Mouse (Mus musculus) kidney, postnatal 4 days (tissue): ENCODE measurements around the gene Calhm5.

Experiments
- DNase-seq, 2 experiments: peaks; one replicate each; pipeline ENCODE4 v3.0.0; 2021; ENCODE audit warnings: mixed read lengths in 2 of 2

Gene Calhm5

DNA sequence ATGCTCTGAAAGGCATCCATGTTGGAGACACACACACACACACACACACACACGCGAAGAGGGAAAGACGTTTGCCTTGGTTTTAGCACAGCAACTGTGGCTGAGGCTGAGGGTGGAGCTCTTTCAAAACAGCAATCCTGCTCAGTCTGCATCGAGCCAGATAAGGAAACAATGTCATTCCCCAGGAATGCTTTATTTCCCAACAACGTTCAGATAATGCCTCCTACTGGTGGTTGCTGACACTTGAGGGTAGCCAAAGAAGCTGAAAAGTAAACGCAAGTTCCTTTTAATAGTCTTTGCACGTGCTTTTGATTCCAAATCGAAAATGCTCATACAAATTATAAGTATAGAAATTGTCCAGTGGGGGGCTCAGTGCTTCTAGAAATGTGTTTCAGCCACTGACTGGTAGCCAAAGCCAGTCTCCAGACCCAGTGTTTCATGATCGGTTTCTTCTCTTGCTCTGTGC, at the start of gene Calhm5:
Gene Calhm5 (minus strand): TSS at position 102 of the 466 bp plus-strand sequence.
- peak; percentile 35 to 60 for DNase-seq

DNA sequence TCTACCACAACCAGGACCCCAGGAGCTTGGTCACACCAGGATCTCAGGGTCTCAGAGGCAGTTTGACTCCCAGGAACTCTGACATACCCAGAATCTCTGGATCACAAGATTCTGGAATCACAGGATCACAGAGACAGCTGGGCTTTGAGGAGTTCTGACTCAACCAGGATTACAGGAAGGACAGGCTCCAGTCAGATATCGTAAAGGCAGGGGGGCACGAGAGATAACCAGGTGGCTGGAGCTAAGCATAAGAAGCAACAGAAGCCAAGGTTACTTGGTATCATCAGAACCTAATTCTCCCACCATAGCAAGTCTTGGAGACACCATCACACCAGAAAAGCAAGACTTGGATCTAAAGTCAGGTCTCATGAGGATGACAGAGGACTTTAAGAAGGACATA, 45.4 kb upstream of the Calhm5 start:
- no peak for DNase-seq

DNA sequence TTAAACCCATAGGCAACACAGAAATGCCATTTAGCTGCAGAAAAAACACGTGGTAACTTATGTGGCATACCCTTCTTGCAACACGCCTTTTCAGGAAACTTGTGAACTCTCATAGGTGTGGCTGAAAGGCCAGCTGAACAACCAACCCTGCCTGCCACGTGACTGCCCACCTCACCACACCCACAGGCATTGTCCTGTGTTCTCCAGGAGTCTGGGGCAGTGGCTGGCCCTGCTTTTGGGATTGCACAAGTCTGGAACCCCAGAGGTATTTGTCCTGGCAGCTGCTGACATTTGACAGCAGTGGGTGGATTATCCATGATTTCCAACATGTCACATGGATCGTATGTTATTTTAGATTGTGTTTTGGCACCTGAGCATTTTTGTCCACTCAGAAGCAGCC, 43.4 kb upstream of the Calhm5 start:
- no peak for DNase-seq

DNA sequence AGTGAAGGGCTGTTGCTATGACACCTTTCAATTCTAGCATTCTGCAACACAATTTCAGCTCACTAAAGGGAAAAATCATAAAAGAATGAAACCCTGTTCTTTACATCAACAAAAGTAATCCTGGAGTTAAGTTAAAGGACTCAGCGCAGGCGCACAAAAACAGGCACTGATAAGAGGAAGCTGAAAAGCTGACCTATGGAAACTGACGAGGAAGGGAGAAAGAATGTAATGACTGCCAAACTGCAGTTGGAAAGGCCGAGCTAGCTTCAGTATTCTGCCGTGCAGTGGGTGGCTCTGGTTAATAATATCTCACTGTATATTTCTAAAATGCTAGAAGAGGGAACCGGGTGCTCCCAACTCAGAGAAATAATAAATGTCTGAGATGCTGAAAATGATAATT, 41.7 kb upstream of the Calhm5 start:
- DNase-seq, result no peak

DNA sequence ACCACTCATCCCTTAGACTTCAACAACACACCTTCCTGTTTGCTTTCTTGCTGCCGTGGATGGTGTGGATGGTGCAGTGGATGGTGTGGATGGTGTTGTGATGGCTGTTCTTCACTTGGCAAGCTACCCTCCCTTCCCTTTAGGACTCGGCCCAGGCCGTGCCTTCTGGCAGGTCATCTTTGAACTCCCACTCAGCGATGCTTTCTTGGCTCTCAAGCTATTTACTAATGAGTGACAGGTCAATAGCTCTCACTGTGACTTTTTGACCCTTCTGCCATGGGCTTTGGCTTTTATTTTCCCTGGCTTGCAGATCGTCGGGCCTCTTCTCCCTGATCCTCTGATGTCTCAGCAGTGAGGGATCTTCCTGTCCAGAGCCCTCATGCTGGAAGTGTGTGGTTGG, 40.1 kb upstream of the Calhm5 start:
- DNase-seq, result no peak

DNA sequence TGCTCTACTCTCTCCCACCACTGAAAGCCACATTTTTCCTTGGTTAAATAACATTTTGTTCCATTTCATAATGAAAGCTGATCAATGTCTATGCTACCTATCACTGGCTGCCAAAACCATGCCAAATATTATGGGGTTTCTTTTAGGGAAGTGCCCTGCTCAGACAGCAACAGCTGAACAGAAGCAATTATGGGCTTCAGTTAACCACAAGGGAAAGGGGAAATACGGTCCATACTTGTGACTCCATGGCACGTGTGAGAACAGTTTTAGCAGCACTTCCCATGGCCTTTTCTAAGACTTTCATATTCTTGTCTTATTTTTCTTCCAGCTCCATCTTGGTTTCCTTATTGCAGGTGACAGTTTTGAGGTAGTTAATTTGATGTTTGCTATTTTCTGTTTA, 35.0 kb upstream of the Calhm5 start:
- no peak for DNase-seq

DNA sequence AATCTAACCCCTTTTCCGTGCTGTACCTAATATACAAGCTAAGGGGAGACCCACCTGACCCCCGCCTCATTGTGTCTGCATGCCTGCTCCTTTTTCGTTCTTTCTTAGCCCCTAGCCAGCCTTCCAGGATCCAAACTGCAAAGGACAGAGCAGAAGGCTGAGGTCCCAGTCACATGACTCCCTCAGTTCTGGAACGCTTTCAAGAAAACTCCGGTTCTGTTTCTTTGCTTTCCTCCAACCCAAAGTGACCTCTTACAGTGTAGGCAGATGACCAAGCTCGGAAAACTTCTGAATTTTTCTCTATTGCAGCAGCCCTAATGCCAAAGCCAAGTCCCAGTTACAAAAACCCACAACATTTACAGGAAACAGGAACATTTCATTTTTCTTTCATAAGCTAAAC, 32.1 kb upstream of the Calhm5 start:
- peak in 1 of 2 experiments; percentile 10 for DNase-seq

DNA sequence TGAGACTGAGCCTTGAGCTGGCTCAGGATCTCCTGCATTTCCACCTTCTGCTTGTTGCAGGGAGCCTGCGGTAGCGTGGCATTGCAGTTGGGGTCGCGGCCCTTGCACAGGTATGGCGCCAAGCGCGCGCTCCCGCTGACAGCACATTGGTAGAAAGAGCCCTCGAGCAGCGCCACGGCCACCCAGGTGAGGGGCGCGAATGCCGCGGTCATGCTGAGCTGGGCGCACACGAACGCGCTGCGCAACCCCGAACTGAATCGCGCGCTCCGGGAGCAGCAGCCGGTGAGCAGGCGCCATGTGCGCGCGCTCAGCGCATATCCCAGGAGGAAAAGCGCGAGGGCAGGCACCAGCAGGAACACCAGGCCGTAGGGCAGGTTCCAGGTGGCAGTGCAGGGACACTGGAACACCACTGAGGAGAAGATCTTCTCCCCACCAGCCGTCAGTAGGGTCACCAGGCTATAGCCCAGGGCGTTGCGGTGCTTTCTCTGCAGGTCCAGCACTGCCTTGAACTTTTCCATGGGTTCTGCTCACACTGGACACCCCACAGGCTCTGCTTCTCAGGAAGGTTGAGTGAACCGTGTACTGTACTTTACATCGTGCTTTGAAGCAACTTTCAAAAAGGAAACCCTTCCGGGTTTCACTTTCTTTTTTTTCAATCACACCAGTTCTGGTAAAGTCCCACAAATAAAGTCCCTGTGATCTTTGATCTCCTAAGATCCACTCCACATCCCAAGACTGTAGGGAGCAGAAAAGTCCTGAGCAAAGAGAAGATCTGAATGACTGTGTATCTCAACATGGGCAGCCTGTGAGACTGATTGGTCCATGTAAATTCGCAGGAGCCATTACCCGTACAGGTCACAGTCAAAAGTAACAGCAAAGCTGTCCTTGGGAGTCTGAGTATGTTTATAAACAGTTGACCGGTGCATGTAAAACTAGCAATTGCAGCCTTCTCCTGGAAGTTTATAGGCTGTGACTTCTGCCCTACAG, 31.4 kb upstream of the Calhm5 start, which contains the start of gene Calhm6:
Gene Calhm6 (minus strand): TSS at position 593 of the 987 bp plus-strand sequence.
- peak; percentile 62 to 72 for DNase-seq

DNA sequence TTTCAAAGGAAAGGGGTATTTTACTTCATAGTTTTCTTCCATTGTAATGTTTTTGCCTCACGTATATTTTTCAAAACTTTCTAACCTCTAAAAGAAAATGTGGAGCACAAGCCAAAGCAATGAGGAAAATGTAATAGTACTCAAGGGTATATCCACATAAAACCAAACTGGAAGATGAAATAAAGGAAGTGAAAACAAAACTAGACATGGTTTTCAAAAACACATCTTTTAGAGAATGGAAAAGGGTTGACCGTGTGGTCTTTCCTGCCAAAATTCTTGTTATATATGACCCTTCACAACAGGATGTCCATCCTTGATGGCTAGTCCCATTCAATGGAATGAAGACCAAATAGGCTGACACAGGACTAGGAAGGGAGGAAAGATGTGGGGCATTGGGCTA, 22.1 kb upstream of the Calhm5 start:
- no peak for DNase-seq

DNA sequence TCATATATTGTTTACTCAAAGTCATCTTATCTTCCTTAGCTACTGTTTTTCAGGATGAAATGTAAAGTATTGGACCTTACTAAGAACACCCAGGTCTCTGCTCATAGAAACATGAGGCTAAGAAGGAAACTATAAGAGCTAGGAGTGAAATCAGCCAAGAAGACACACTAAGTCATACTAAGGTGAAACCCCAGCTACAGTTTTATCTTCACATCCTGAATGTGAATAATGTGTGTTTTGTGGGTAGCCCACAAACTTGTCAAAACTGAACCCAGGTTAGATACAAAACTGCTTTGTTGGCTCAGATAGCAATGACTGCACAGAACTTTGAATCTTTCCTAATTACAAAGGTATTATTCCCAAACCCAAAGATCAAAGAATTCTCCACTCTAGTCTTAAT, 21.5 kb upstream of the Calhm5 start:
- no peak for DNase-seq

DNA sequence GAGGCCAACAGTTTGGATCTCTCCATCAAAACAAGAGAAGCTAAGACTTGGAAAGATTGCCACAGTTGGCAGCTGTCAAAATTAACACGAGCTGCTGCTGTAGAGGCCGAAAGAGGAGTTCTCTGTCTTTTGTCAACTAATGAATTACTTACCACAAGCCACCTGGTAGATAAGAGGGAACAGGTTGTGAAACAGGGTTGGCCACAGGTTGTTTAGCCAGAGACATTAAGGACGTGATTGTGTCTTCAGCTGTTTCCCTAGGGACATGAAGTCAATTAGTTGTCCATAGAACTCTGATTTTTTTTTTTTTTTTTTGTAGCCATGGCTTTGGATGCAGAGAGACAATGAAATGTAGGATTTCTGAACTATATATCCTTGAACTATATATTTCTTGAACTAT, 20.8 kb upstream of the Calhm5 start:
- DNase-seq, result no peak

DNA sequence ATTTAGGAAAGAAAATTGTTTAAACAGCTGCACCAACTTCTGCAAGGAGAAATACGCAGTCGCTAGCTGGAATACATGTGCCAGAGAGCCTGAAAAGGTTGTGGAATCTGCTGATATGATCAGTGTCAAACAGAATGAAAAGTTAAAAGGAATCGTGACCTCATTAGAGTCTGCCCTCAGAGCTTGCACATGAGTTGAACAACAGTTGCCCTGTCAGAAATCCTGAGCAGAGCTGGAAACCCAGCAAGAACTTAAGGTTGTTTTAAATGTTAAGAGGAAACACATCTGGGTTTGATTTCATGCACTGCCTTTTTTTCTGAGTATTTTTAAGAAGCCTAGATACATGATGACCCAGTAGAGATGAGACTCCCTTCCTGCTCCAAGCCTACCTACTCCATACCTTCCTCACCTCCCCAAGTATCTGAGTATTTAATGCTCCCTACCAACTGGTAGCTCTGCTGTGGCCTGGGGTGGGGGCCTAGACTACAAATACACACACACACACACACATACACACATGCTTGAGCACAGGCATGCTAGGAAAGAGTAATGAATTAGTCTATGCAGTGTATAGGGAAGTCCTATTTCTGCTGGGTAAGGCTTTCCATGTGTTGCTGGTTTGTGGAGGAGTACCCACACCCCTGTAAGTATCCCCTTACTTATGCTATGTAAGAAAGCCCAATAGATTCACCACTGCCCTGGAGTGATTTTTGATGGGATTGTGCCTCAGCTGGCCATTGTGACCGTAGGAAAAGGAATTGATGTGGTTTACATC, 15.8 kb upstream of the Calhm5 start:
- DNase-seq, result no peak

DNA sequence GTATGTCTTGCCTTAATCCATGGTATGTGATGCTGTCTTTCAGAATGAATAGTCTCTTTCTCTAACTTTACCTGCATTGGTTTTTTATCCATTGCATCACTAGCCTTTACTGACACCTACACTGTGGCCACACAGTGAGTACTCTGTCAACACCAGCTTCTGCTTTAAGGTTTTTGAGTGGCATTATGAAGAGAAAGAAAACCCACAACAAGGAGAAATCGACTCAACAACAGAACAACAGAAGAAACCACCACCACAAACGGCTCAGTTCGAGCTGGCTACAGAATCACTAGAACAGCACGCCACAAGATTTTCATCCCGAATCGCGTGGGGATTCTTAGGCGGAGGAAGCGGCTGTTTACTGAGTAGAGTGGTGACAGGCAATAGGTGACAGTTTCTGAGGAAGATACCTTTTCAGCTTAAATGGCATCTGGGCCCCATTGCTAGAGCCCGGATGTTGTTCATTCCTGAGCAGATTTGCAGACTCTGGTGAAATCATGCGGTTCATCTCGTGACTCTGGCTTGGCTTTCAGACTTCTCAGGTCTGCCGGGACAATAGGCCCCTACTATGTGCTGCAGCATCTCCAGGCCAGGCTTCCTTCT, 14.6 kb upstream of the Calhm5 start:
- no peak for DNase-seq

DNA sequence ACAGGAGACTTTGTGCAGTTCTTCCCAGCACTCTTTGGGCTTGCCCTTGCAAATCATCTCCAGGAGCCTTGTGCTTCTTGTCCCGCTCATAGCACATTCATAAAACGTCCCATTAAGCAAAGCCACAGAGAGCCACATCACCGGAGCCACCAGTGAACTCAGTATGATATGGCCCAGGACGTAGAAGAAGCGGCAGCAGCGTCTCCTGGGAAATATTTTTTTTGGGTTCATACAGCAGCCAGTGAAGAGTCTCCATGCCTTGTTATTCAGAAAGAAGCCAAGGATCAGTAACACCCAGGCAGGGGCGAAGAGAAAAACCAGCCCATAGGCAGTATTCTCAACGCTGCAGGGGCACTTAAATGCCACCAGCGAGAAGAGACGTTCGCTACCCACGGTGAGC, 355 bp downstream of the Calhm5 start:
- peak; percentile 3 to 4 for DNase-seq

DNA sequence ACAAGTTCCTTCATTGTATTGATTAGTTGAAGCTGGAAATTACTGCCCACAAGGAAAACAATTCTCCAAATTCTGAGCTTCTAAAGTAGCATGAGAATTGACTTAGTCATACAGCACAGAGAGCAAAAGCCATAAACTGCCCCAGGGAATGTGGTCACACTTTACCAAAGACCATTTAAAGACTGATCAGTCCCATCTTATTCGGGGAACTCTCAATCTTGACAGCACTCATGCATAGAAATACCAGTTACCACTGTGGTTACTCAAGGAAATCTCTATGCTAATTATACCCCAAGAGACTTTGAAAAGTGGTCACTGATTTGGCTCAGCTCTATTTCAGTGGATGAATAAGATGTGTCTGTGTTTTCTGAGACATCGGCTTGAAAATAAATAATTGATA, 1.2 kb downstream of the Calhm5 start:
- no peak for DNase-seq

DNA sequence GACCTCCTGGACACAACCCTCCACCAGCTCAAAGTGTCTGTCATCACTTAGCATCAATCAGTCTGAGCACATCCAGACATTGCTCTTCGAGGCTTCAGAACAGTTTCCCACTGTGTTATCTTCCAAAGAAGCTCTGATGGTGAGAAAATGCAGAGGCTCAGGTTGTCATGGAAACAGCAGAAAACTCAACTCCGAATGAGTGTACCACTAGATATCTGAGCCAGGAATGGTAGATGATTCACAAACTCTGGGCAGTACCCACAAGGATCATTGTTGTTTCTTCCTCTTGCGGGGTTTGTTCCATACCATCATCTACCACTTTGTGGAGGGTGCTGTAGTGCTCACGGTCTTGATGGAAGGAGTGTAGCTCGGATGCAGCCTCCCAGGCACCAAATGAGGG, 4.4 kb downstream of the Calhm5 start:
- DNase-seq, result no peak

DNA sequence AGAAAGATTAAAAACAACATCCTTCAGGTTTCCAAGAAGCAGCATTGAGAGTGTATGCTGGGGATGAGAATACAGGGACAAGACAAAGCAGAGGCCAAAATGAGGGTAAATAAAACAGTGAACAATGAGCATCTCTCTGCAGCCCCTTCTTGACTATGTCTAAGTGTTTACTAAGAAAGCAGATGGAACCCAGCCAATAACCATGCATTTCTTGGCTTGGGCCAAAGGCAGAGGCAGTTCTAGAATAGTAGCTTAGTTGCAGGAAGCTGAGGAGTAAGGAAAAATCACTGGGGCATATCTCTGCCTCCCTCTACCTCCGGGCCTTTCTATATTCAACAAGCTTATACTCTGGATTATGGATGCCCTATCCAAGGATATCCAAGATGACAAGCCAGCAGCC, 5.8 kb downstream of the Calhm5 start:
- peak in 1 of 2 experiments; percentile 7 for DNase-seq

DNA sequence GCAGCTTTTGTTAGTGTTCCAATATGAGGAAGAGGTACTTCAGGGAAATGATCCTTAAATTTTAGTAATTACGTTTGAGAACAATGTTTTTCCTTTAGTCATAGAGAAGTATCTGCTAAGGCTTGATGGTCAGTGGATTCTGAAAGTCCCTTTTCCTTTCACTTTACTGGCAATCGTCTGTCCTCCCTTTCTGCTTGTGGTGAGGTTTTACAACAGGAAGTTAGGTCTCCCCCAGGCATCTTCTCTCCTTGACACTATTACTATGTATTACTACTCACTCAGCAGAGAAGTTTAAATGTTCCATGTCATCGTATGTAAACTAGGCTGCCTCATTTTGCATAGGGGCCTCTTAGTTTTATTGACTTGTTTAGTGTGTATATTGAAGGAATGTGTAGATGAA, 6.8 kb downstream of the Calhm5 start:
- DNase-seq, result no peak

DNA sequence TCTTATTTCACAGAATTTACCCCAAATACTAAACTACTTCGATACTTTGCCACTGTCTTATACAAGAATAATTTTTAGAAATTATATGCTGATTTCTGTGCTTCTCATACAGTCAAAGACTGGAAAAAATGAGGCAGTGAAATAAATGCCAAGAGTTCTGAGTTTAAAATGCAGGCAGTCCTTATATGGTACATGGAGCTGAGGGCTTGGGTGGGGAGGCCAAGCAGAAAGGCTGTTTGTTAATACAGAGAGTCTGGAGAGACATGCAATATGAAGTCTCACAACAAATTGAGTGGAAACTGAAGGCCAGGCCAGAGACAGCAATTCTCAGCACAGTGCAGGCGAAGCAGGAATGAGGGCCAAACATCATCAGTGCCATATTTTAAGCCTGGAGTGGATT, 7.8 kb downstream of the Calhm5 start:
- DNase-seq, result no peak

DNA sequence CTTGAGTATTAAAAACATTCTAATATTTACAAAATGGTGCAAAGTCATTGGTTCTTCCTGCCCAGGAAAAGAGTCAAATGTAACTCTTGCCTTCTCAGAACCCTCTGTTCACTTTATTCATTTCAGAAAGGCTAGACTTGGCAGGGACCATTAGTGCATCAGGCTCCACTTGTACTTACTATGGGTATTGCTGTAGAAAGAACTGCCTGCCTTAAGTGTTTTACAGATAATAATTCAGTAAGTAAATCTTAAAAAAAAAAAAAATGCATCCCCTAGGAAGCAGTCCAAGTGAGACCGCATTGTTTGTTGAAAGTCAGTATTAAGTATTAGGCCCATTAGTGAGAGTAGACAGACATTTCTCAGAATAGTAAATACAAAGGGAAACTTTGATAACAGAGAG, 9.8 kb downstream of the Calhm5 start:
- no peak for DNase-seq

DNA sequence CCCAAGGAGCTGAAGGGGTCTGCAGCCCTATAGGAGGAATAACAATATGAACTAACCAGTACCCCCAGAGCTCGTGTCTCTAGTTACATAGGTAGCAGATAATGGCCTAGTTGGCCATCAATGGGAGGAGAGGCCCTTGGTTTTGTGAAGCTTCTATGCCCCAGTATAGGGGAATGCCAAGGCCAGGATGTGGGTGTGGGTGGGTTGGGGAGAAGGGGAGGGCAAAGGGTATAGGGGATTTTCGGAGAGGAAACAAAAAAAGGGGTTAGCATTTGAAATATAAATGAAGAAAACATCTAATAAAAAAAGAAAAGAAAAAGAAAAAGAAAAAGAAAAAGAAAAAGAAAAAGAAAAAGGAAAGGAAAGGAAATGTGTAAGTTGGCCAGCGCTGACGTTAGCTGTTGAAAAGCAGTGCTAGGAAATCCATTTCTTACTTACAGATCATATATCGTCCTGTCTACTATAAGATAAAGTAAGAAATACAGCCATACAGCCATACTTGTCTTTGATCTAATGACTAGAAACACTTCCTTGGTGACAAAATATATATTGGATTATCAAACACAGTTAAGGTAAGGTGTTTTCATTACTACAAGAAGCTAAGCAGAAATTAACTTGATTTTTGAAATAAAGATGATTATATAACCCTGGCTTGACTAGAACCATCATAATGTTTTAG, 21.7 kb downstream of the Calhm5 start:
- DNase-seq, result no peak

DNA sequence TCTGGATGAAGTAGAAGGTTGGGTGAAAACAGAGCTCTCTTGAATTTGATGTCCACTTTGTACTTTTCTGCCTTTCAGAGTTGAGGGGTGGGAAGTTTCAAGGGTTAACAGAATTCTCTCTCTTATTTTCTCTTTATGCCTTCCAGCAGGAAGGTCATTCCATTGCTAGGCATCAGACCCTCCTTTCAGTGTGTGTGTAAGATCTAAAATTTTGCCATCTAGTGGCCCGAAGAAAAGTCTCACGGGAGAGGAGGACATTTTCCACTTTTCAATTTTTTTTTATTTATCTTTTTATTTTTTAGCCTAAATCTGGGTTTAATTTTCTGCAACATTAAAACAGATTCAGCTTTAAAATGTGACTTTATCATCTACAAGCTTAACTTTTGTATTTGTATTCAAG, 24.7 kb downstream of the Calhm5 start:
- DNase-seq, result no peak

DNA sequence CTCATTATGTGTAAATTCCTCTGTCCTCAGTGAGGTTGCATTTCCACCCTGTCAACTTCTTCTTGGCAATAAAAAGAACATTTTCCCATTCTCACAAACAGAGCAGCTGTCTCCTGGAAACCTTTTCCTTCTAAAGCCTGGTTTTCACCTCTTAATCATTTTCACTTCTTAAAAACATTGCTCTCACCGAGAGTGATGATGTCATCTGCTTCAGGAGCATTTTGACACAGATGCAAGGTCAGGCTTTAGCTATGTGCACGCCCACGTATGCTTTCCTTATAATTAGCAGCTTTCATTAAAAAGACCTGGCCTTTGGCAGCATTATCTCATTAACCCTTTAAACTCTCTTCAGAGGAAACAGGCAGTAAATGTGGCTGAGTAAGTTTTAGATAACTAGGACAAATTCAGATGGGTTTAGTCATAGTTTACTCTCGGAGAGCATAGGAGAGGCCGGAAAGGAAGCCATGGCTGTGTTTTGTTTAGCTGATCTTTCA, 25.3 kb downstream of the Calhm5 start:
- no peak for DNase-seq
